Mouse (Mus musculus) kidney, adult 10 weeks (tissue): ENCODE results near the gene Gm5891. TPM values are rescaled to one million over a fixed set of nuclear protein-coding genes. Genes with fewer than 3 reads are reported as not detected.

Experiments
- polyA plus RNA-seq: library from polyadenylated mRNA; stranded (reverse); fragments of 350-450 nt; fragmentation: Illumina TruSeq; extraction: RNeasy Lipid Tissue Mini Kit (QIAGEN cat#74804); gene quantifications from one replicate; pipeline ENCODE4 v1.2.3, GENCODE M21; 2014; ENCODE audit warnings: low read depth, low replicate concordance

Gm5891 gene
- not detected for polyA plus RNA-seq

DNA sequence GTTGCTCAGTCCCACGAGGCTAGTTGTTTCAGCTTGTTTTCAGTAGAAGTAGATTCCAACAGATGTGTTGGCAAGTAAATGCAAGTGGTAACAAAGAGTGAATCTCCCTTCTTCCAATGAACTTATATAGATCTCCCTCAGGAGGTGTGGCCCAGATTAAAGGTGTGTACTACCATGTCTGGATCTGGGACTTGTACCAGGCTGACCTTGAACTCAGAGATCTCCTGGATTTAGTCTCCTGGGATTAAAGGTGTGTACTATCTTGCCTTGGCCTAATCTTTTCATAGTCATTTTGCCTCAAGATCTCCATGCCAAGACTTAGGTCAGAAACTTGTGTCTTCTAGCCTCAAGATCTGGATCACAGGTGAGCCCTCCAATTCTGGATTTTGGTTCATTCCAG lies at the start of gene Gm5891:
Gene Gm5891 (minus strand): TSS at position 101 of the 400 bp plus-strand sequence.

Other genes starting within 250 kb of the Gm5891 start
- gene Gm4175, start 159.8 kb downstream of the Gm5891 start, polyA plus RNA-seq, result not detected
- not detected for gene Gm4177, start 124.6 kb downstream of the Gm5891 start, polyA plus RNA-seq
- gene Vmn1r135, start 88.9 kb downstream of the Gm5891 start, polyA plus RNA-seq, result not detected
- gene Gm5725, start 77.0 kb downstream of the Gm5891 start, polyA plus RNA-seq, result not detected
- not detected for gene Vmn1r137, start 73.3 kb upstream of the Gm5891 start, polyA plus RNA-seq
- gene Vmn1r138, start 107.6 kb upstream of the Gm5891 start, polyA plus RNA-seq, result not detected
- not detected for gene Gm6176, start 135.0 kb upstream of the Gm5891 start, polyA plus RNA-seq
- not detected for gene Vmn1r139, start 147.8 kb upstream of the Gm5891 start, polyA plus RNA-seq
- not detected for gene Gm16451, start 197.0 kb upstream of the Gm5891 start, polyA plus RNA-seq
- gene Gm10666, start 213.4 kb upstream of the Gm5891 start, polyA plus RNA-seq, result not detected
- gene Vmn1r142, start 242.7 kb upstream of the Gm5891 start, polyA plus RNA-seq, result not detected